7 mouse cellular contexts compared by ENCODE assay signal in genomic region chr5:148740366-148741266, GRCm38 (mm10).
DNase-seq lines count a peak whose midpoint lies in the region; TF ChIP-seq lines count a peak whose summit lies in the region.

No protein-coding gene starts in this region.

- peak overlapping the region; percentile 22; the same call in 1 of the 2 replicates for H3K27ac ChIP-seq in heart, embryonic 10.5 days

- H3K36me3 ChIP-seq in E14TG2a.4 (ENCODE audit: insufficient read depth, low read length) = peaks cover 12% of the 10 kb centered on the region; the same call in 1 of the 2 replicates
- no peaks in the 10 kb centered on the region for H3K36me3 ChIP-seq in heart, embryonic 10.5 days

- WGBS in heart, embryonic 10.5 days = 65% methylated on average over 15 of the region's 15 CpGs

- H3K4me3 ChIP-seq in E14TG2a.4 (replicated peaks; ENCODE audit: low read length) = peak overlapping the region; percentile 73
- no peak overlapping the region for H3K4me3 ChIP-seq in heart, embryonic 10.5 days

- no peak for TF ChIP-seq CTCF in E14TG2a.4 (conservative IDR thresholded peaks at IDR 0.05; ENCODE audit: low read length)

- peaks cover 26% of the 10 kb centered on the region for H3K9me3 ChIP-seq in E14TG2a.4 (ENCODE audit: low read length)
- peaks cover 6% of the 10 kb centered on the region; the same call in 1 of the 2 replicates for H3K9me3 ChIP-seq in heart, embryonic 10.5 days

- peaks cover 78% of the 10 kb centered on the region for H3K4me1 ChIP-seq in E14TG2a.4 (replicated peaks; ENCODE audit: low read depth, low read length)
- H3K4me1 ChIP-seq in heart, embryonic 10.5 days = peaks cover 17% of the 10 kb centered on the region

- DNase-seq in adrenal gland, adult 18-20 months (ENCODE audit: low spot score in 2 of 2) = peak; percentile 46 to 65
- no peak for DNase-seq in heart, embryonic 10.5 days (ENCODE audit: low spot score)
- DNase-seq in kidney, postnatal 25 days = peak; percentile 55 to 75
- DNase-seq in lung, postnatal 25 days (ENCODE audit: low spot score) = peak; percentile 88
- no peak for DNase-seq in left cerebral cortex, adult 11 months (ENCODE audit: low spot score)
- no peak for DNase-seq in right cerebral cortex, adult 2 months (ENCODE audit: low spot score in 2 of 2)

- no peaks in the 10 kb centered on the region for H3K27me3 ChIP-seq in E14TG2a.4 (ENCODE audit: insufficient read depth, low read length)
- no peaks in the 10 kb centered on the region for H3K27me3 ChIP-seq in heart, embryonic 10.5 days (ENCODE audit: insufficient read depth, poor library complexity, severe bottlenecking)

Comparison
In these comparisons a context has a peak if more than half of its experiments do, and no peak if none do; other contexts are left out.
1. DNase-seq: peak in adrenal gland, adult 18-20 months (2 of 2), kidney, postnatal 25 days (2 of 2) and lung, postnatal 25 days (single experiment); none in heart, embryonic 10.5 days (single experiment), left cerebral cortex, adult 11 months (single experiment) and right cerebral cortex, adult 2 months (0 of 2).